Mouse (Mus musculus) midbrain, embryonic 11.5 days (tissue): ENCODE measurements around the gene Acsbg1. TPM values are rescaled to one million over a fixed set of nuclear protein-coding genes. Genes with fewer than 3 reads are reported as not detected.

ENCODE experiments used
- ATAC-seq: fragments of 200-750 bp; cut with Nextera tagmentation; 2 replicates; pipeline ENCODE4 v1.8.0; 2017; ENCODE audit warnings: moderate TSS enrichment, moderate library complexity; ENCODE audit not compliant: low FRiP score
- DNase-seq: peaks from one replicate; pipeline ENCODE4 v3.0.0; 2015; ENCODE audit warnings: low spot score; ENCODE audit errors: missing footprints
- H3K27ac ChIP-seq: fragments of 300-500 bp; sonication (generic); 2 replicates; pipeline ENCODE4 v1.5.1; 2014; ENCODE audit warnings: low read depth, low read length
- H3K27me3 ChIP-seq: fragments of 300-500 bp; sonication (generic); 2 replicates; pipeline ENCODE4 v1.6.1; 2014; ENCODE audit warnings: mild to moderate bottlenecking, low read length, moderate library complexity, mixed read lengths; ENCODE audit not compliant: control insufficient read depth, insufficient read depth
- H3K36me3 ChIP-seq: fragments of 300-500 bp; sonication (generic); 2 replicates; pipeline ENCODE4 v1.6.1; 2014; ENCODE audit warnings: mild to moderate bottlenecking, low read length, moderate library complexity, mixed read lengths; ENCODE audit not compliant: control insufficient read depth, insufficient read depth
- H3K4me1 ChIP-seq: fragments of 300-500 bp; sonication (generic); 2 replicates; pipeline ENCODE4 v1.6.1; 2014; ENCODE audit warnings: low read length; ENCODE audit not compliant: control insufficient read depth, insufficient read depth
- H3K4me2 ChIP-seq: fragments of 300-500 bp; sonication (generic); 2 replicates; pipeline ENCODE4 v1.6.1; 2014; ENCODE audit warnings: mild to moderate bottlenecking, moderate library complexity
- H3K4me3 ChIP-seq: fragments of 300-500 bp; sonication (generic); 2 replicates; pipeline ENCODE4 v1.5.1; 2014; ENCODE audit warnings: low read depth, low read length
- H3K9ac ChIP-seq: fragments of 300-500 bp; sonication (generic); 2 replicates; pipeline ENCODE4 v1.6.1; 2014; ENCODE audit warnings: low read length
- H3K9me3 ChIP-seq: fragments of 300-500 bp; sonication (generic); 2 replicates; pipeline ENCODE4 v1.6.1; 2016; ENCODE audit warnings: low read length; ENCODE audit not compliant: control insufficient read depth
- WGBS: fragments of 180-500 bp; shearing (Covaris S2); extraction: QIAGEN DNeasy Blood & Tissue Kit; methylation state at CpG from one replicate; pipeline ENCODE4 v1.1.7; 2014; 5-methylcytosine and 5-hydroxymethylcytosine counted together
- polyA plus RNA-seq: library from polyadenylated mRNA; unstranded; fragments of >200 nt; fragmentation: Nextera tagmentation; extraction: Ambion mirVana; gene quantifications from 2 replicates; pipeline ENCODE4 v1.2.1, GENCODE M21; 2014

Gene Acsbg1
- polyA plus RNA-seq, 1 experiment from 2014 or later: 9.9 TPM

DNA sequence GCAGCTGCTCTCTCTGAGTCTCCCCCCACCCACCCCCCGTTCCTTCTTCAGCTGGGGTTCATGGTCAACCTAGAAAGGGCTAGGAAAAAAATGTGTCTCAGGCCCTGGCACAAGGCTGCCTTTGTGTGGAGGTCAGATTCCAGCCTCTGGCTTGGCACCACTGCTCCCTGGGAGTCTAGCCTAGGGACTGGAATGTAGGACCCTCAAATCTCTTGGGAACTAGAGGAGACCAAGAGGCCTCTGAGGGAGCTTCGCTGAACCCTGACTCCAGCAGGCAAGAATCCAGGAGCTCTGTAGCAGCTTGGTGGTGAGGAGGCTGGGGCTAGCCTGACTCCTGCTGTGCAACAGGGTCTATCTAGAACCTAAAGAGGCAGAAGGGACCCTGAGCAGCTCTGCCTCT is 22.5 kb downstream of the Acsbg1 start:
- Histone ChIP-seq H3K27me3 (no peaks in the 10 kb centered on the region), H3K4me3 (no peak overlapping the region), H3K36me3 (no peaks in the 10 kb centered on the region), H3K27ac (no peak overlapping the region), H3K4me2 (no peak overlapping the region), H3K9ac (no peak overlapping the region), H3K4me1 (no peaks in the 10 kb centered on the region), H3K9me3 (no peaks in the 10 kb centered on the region)
- WGBS: 61% methylated on average over 2 of the region's 2 CpGs
- ATAC-seq (no peak), DNase-seq (no peak)

DNA sequence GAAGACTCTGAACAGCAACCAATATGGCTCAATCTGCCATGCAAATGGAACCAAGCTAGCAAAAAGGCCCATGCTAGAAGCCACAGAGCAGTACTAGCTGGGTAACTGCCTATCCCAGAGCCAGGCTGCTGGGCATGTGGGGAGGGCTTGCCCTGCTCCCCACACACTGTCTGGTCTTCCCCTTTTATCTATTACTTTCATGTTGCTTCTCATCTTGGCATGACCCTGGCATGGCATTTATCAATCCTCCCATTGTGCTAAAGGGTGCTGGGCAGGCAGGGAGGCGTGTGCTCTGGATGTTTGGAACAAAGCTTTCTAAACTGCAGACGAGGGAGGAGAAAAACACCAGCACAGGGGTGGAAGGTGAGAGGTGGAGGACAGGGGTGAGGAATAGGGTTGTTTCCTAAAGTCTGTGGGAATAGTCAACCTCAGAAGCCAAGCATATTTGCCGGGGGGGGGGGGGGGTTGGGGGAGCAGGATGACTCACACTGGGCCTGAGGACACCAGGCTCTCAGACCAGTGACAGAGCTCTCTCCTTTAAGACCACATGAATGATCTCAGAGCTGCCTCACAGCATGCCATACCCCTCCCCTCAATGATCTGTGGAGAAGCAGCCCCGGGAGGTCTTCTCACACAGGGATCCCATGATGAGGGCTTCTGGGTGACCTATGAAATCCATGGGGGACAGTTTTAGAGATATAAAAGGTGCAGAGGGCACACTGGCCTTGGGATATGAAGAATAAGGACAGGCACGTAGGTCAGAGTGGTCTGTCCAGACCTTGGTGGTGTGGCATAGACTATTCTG is 24.0 kb downstream of the Acsbg1 start:
- WGBS: 62% methylated on average over 5 of the region's 5 CpGs
- H3K36me3 ChIP-seq: no peaks in the 10 kb centered on the region
- no peaks in the 10 kb centered on the region for H3K27me3 ChIP-seq
- no peaks in the 10 kb centered on the region for H3K4me1 ChIP-seq
- H3K9me3 ChIP-seq: no peaks in the 10 kb centered on the region
- H3K9ac ChIP-seq: no peak overlapping the region
- no peak for ATAC-seq
- H3K27ac ChIP-seq: no peak overlapping the region
- H3K4me3 ChIP-seq: no peak overlapping the region
- DNase-seq: no peak
- H3K4me2 ChIP-seq: no peak overlapping the region

DNA sequence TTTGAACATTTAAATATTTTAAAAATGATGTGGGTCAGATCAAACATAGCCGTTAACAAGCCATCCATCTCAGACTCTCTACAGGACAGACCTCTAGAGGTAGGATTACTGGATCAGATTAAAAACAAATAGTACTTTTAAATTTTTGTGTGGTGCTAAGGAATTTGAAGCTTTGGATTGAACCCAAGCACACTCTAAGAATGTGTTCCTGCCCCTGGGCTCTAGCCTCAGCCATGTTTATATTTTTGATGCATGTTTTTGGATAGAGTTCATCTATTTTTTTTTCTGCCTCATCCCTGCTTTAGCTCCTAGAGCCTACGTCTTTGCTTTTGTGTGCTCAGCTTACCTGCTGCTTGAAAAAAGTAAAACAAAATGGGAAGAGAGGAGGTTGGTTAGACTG is 28.3 kb downstream of the Acsbg1 start:
- H3K27ac ChIP-seq: no peak overlapping the region
- no peak for DNase-seq
- 88% methylated on average over 2 of the region's 2 CpGs for WGBS

DNA sequence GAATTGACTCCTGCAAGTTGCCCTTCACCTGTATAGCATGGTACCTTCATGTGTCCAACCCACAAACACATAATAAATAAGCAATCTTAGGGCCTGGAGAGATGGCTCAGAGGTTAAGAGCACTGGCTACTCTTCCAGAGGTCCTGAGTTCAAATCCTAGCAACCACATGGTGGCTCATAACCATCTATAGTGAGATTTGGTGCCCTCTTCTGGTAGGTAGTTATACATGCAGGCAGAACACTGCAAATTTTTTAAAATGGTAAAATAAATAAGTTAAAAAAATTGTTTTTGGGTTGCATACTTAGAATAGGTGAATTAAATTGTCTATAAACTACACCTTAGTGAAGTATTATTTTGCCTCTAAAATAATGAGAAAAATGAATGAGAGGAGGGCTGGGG is 30.8 kb downstream of the Acsbg1 start:
- no peak for DNase-seq
- H3K27me3 ChIP-seq: no peaks in the 10 kb centered on the region
- H3K4me3 ChIP-seq: no peak overlapping the region
- no peaks in the 10 kb centered on the region for H3K36me3 ChIP-seq
- no peak overlapping the region for H3K4me2 ChIP-seq
- no peaks in the 10 kb centered on the region for H3K9me3 ChIP-seq
- H3K4me1 ChIP-seq: no peaks in the 10 kb centered on the region
- no peak for ATAC-seq
- H3K27ac ChIP-seq: no peak overlapping the region
- H3K9ac ChIP-seq: no peak overlapping the region

More for the DNA sequence above, 28.3 kb downstream of the Acsbg1 start:
- no peaks in the 10 kb centered on the region for H3K9me3 ChIP-seq
- no peak overlapping the region for H3K4me3 ChIP-seq
- no peaks in the 10 kb centered on the region for H3K36me3 ChIP-seq
- H3K4me1 ChIP-seq: no peaks in the 10 kb centered on the region
- H3K27me3 ChIP-seq: no peaks in the 10 kb centered on the region
- no peak overlapping the region for H3K4me2 ChIP-seq
- ATAC-seq: no peak
- no peak overlapping the region for H3K9ac ChIP-seq

DNA sequence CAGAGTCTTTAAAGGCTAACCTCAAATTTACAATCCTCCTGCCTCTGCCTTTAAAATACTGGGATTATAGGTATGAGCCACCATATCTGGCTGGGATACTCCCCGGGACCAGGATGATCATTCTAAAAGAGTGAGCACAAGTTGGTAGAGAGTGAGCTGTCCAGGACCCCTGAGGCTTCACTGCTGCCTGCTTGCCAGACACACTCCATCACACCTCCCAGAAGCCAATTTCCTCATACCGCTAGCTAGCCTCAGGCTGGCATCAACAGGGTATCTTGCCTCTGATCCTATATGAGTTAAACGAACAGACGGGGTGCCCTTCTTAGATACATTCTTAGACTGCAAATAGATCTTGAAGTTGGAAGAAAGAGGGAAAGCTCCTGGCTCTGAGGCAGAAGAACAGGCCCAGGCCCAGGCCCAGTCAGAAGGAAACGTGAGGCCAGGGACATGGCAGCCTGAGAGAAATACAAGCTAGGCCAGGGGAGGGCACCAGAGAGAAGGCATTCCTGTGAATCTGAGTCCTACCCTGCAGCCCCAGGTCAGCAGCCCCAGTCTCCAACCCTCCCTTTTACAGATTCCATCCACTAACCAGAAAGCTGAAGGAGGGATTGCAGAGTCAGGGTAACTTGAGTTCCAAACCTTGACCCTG is 31.9 kb downstream of the Acsbg1 start:
- ATAC-seq: no peak
- H3K36me3 ChIP-seq: no peaks in the 10 kb centered on the region
- no peaks in the 10 kb centered on the region for H3K4me1 ChIP-seq
- H3K4me3 ChIP-seq: no peak overlapping the region
- no peaks in the 10 kb centered on the region for H3K9me3 ChIP-seq
- H3K27me3 ChIP-seq: no peaks in the 10 kb centered on the region
- DNase-seq: no peak
- no peak overlapping the region for H3K4me2 ChIP-seq
- WGBS: 77% methylated on average over 5 of the region's 5 CpGs
- H3K27ac ChIP-seq: no peak overlapping the region
- H3K9ac ChIP-seq: no peak overlapping the region

DNA sequence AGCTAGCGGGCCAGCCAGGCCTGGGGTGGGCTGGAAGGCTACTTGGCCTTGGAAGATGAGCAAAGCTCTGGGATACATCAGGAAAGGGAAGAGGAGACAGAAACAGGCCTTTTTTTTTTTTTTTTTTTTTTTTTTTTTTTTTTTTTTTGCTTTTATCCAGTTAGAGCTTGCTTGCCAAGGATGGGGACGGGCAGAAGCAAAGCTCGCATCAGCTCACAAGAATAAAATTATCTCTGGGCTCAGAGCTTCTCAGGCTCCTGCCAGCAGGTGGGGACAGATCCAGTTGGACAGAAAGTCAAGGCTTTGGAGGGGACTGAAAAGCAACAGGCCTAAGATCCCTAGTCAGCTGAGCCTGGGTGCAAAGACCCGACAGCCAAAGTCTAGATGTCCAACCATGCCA is 32.9 kb downstream of the Acsbg1 start:
- Histone ChIP-seq H3K4me3 (no peak overlapping the region), H3K36me3 (no peaks in the 10 kb centered on the region), H3K27ac (no peak overlapping the region), H3K4me1 (no peaks in the 10 kb centered on the region), H3K4me2 (no peak overlapping the region), H3K9ac (no peak overlapping the region), H3K27me3 (no peaks in the 10 kb centered on the region), H3K9me3 (no peaks in the 10 kb centered on the region)
- no peak for ATAC-seq
- 89% methylated on average over 4 of the region's 4 CpGs for WGBS
- no peak for DNase-seq

DNA sequence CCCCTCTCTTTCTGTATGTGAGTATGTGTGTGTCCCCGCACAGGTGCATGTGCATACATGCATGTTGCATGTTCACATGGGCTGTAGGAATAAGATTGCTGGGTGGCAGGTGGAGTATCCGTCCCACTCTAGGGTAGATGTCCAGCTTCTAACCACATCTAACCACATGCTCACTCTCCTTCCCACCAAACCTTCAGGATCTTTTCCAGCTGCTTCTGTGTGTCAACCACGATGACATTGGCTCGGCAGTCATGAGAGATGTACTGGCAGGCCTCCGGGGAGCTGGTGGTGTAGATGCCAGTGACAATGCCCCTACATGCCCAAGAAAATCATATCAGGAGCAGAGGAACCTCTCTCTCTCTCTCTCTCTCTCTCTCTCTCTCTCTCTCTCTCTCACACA is 34.4 kb downstream of the Acsbg1 start:
- Histone ChIP-seq H3K27ac (no peak overlapping the region), H3K36me3 (no peaks in the 10 kb centered on the region), H3K9ac (no peak overlapping the region), H3K4me1 (no peaks in the 10 kb centered on the region), H3K27me3 (no peaks in the 10 kb centered on the region), H3K4me3 (no peak overlapping the region), H3K9me3 (no peaks in the 10 kb centered on the region), H3K4me2 (no peak overlapping the region)
- DNase-seq: no peak
- WGBS: 93% methylated on average over 5 of the region's 5 CpGs
- no peak for ATAC-seq

DNA sequence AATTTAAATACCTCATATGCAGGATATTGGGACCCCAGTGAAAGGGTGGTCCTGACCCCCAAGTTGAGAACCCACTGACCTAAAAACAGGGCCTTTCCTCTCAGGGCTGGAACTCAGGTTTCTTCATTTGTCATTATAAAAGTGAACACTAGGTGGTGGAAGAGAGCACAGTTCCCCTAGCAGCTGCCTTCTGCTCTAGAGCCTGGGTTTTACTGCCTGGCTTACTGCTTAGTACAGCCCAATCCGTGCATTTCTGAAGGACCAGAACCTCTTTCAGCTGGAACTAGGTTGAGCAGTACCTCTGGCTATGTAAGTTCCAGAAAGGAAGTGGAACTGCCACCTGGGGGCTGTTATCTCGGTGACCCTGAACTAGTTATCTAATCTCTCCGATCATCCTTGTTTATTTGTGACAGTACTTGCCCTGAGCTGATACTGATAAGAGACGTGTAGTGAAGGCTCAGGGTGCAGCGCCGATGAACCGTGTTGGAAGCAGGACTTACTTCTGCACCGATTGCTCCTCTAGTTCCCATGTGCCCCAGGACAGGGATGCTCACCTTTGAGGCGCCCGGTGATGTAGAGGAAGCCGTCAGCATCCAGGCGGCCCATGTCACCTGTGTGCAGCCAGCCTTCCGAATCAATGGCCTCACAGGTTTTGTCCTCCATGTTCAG is 47.4 kb downstream of the Acsbg1 start:
- H3K4me3 ChIP-seq: no peak overlapping the region
- no peak overlapping the region for H3K9ac ChIP-seq
- peak; percentile 95 for DNase-seq
- no peaks in the 10 kb centered on the region for H3K4me1 ChIP-seq
- no peaks in the 10 kb centered on the region for H3K36me3 ChIP-seq
- 77% methylated on average over 13 of the region's 13 CpGs for WGBS
- H3K4me2 ChIP-seq: no peak overlapping the region
- no peaks in the 10 kb centered on the region for H3K9me3 ChIP-seq
- peak; percentile 48 for ATAC-seq
- no peaks in the 10 kb centered on the region for H3K27me3 ChIP-seq
- no peak overlapping the region for H3K27ac ChIP-seq

DNA sequence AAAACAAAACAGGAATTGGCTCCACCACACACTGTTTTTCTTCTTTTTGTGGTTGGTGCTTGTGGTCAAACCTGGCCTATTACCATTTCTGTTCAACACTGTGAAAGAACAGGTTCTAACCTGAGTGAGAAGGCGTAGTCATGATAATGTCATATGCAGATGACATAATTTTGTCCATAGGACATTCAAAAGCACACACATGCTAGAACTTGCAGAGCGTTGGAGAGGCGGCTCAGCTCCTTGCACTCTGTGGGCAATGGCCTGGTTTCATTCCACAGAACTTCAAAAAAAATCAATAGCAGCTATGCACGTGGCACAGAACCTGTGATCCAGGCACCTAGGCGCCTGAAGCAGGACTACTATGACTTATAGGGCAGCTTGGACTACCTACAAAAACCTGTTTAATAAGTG is 48.9 kb downstream of the Acsbg1 start:
- Histone ChIP-seq H3K9ac (no peak overlapping the region), H3K4me1 (no peaks in the 10 kb centered on the region), H3K27ac (no peak overlapping the region), H3K36me3 (no peaks in the 10 kb centered on the region), H3K4me3 (no peak overlapping the region), H3K9me3 (no peaks in the 10 kb centered on the region), H3K27me3 (no peaks in the 10 kb centered on the region), H3K4me2 (no peak overlapping the region)
- ATAC-seq (no peak), DNase-seq (no peak)
- WGBS: 88% methylated on average over 5 of the region's 5 CpGs
